Mouse (Mus musculus): ENCODE data around the gene Unc93b1.
A peak's percentile ranks its signal among the peaks of the same experiment; 100 is the strongest.
"Not testable (repeated sequence)": the region's sequence is repeated elsewhere in the genome, so short reads cannot be mapped to it uniquely, and the experiment has no call there.

Unc93b1 gene

GRCm38 (mm10) chr19:3946715-3947114 is 11.7 kb downstream of the Unc93b1 start:
- DNase-seq (ENCODE audit: low spot score): peak; percentile 45

GRCm38 (mm10) chr19:3947813-3948212 is 12.8 kb downstream of the Unc93b1 start:
- no peak for DNase-seq (ENCODE audit: low spot score)

GRCm38 (mm10) chr19:3948546-3948945 is 13.6 kb downstream of the Unc93b1 start:
- no peak for DNase-seq (ENCODE audit: low spot score)

GRCm38 (mm10) chr19:3950331-3950730 is 15.3 kb downstream of the Unc93b1 start:
- no peak for DNase-seq (ENCODE audit: low spot score)

GRCm38 (mm10) chr19:3951461-3951860 is 16.5 kb downstream of the Unc93b1 start:
- DNase-seq (ENCODE audit: low spot score): no peak

- DNase-seq (ENCODE audit: low spot score): no peak
Observed at GRCm38 (mm10) chr19:3952099-3952498, 17.1 kb downstream of the Unc93b1 start.

- no peak for DNase-seq (ENCODE audit: low spot score)
Observed at GRCm38 (mm10) chr19:3955033-3955432, 20.0 kb downstream of the Unc93b1 start.

- no peak for DNase-seq (ENCODE audit: low spot score)
Observed at GRCm38 (mm10) chr19:3955804-3956203, 20.8 kb downstream of the Unc93b1 start.

- not testable (repeated sequence) for DNase-seq (ENCODE audit: low spot score)
Observed at GRCm38 (mm10) chr19:3957296-3958036, 22.5 kb downstream of the Unc93b1 start.

GRCm38 (mm10) chr19:3958470-3958869 is 23.5 kb downstream of the Unc93b1 start, which contains the start of gene Aldh3b3:
Aldh3b3 (plus strand) TSS chr19:3958645.
- DNase-seq (ENCODE audit: low spot score): no peak

GRCm38 (mm10) chr19:3959030-3959429 is 24.0 kb downstream of the Unc93b1 start:
- DNase-seq (ENCODE audit: low spot score): no peak

GRCm38 (mm10) chr19:3960211-3960610 is 25.2 kb downstream of the Unc93b1 start:
- no peak for DNase-seq (ENCODE audit: low spot score)

- DNase-seq (ENCODE audit: low spot score): not testable (repeated sequence)
Observed at GRCm38 (mm10) chr19:3961805-3962204, 26.8 kb downstream of the Unc93b1 start.

GRCm38 (mm10) chr19:3962469-3962868 is 27.5 kb downstream of the Unc93b1 start:
- no peak for DNase-seq (ENCODE audit: low spot score)

- DNase-seq (ENCODE audit: low spot score): no peak
Observed at GRCm38 (mm10) chr19:3964030-3964429, 29.0 kb downstream of the Unc93b1 start.

GRCm38 (mm10) chr19:3966330-3967075 is 31.5 kb downstream of the Unc93b1 start:
- no peak for DNase-seq (ENCODE audit: low spot score)

GRCm38 (mm10) chr19:3967258-3967657 is 32.3 kb downstream of the Unc93b1 start:
- DNase-seq (ENCODE audit: low spot score): no peak

GRCm38 (mm10) chr19:3972229-3972628 is 37.2 kb downstream of the Unc93b1 start, which contains the start of gene Aldh3b2:
Aldh3b2 (plus strand) TSS chr19:3972328.
- DNase-seq (ENCODE audit: low spot score): peak; percentile 41

- not testable (repeated sequence) for DNase-seq (ENCODE audit: low spot score)
Observed at GRCm38 (mm10) chr19:3974608-3975007, 39.6 kb downstream of the Unc93b1 start.

- no peak for DNase-seq (ENCODE audit: low spot score)
Observed at GRCm38 (mm10) chr19:3975866-3976265, 40.9 kb downstream of the Unc93b1 start.

GRCm38 (mm10) chr19:3980309-3980708 is 45.3 kb downstream of the Unc93b1 start:
- DNase-seq (ENCODE audit: low spot score): peak; percentile 71

- no peak for DNase-seq (ENCODE audit: low spot score)
Observed at GRCm38 (mm10) chr19:3980917-3981316, 45.9 kb downstream of the Unc93b1 start.

- no peak for DNase-seq (ENCODE audit: low spot score)
Observed at GRCm38 (mm10) chr19:3983527-3984200, 48.7 kb downstream of the Unc93b1 start.
